Comparison of ENCODE assay signal across 9 mouse cellular contexts in genomic region chr10:9117134-9117533, GRCm38 (mm10).
DNase-seq lines count a peak whose midpoint lies in the region; ATAC-seq and TF ChIP-seq lines count a peak whose summit lies in the region.
"Had no signal": no experiment of that assay in that cellular context is flagged by ENCODE, and none has a peak within 500 bp of the region (broad histone marks: within the 10 kb centered on the region; RNA-seq: fewer than 3 reads in every experiment).

No protein-coding gene starts in this region.

- H3K9ac ChIP-seq in limb, embryonic 14.5 days (ENCODE audit: low read depth, low read length, severe bottlenecking) = no peak overlapping the region

- TF ChIP-seq CTCF in testis, adult 2 months (IDR thresholded peaks at IDR 0.05; ENCODE audit: control insufficient read depth, insufficient read depth, insufficient replicate concordance, low read depth, low read length) = no peak

- no peak for ATAC-seq in limb, embryonic 14.5 days (ENCODE audit: low FRiP score, low read depth)
- ATAC-seq in activated CD4-positive, CD25-positive, alpha-beta regulatory T cell, adult 4 months = no peak

- H3K27me3 ChIP-seq in testis, adult 2 months (ENCODE audit: control insufficient read depth, insufficient read depth, low read length) = no peaks in the 10 kb centered on the region
- H3K27me3 ChIP-seq in limb, embryonic 14.5 days (ENCODE audit: control insufficient read depth, insufficient read depth, low read length) = no peaks in the 10 kb centered on the region

- no peaks in the 10 kb centered on the region for H3K9me3 ChIP-seq in limb, embryonic 14.5 days (ENCODE audit: control insufficient read depth, low read length)

- no peaks in the 10 kb centered on the region for H3K36me3 ChIP-seq in testis, adult 2 months (ENCODE audit: control insufficient read depth, insufficient read depth, low read length)
- no peaks in the 10 kb centered on the region for H3K36me3 ChIP-seq in limb, embryonic 14.5 days (ENCODE audit: control insufficient read depth, insufficient read depth, low read length)

- 89% methylated on average over 7 of the region's 7 CpGs for WGBS in limb, embryonic 14.5 days

- peak; percentile 51 for DNase-seq in heart, adult 11 months
- DNase-seq in heart, postnatal 4 days = no peak
- no peak for DNase-seq in testis, postnatal 10 days (ENCODE audit: low spot score)
- no peak for DNase-seq in limb, embryonic 14.5 days (ENCODE audit: low spot score)
- DNase-seq in spleen, postnatal 14 days (ENCODE audit: low spot score in 2 of 2) = no peak
- no peak for DNase-seq in spleen, adult 18-20 months
- DNase-seq: layer of hippocampus, adult 9-11 months had no signal

- H3K4me2 ChIP-seq in limb, embryonic 14.5 days (replicated peaks; ENCODE audit: low read depth, low read length, severe bottlenecking) = 0 out of 2 replicates have a peak overlapping the region, but pooled peaks have one; percentile 8

- no peak for TF ChIP-seq POLR2A in testis, adult 2 months (IDR thresholded peaks at IDR 0.05; ENCODE audit: control insufficient read depth, low read depth, low read length)
- TF ChIP-seq POLR2A in limb, embryonic 14.5 days (IDR thresholded peaks at IDR 0.05; ENCODE audit: borderline replicate concordance, extremely low read depth, insufficient read depth, insufficient read length) = no peak

- H3K4me1 ChIP-seq in testis, adult 2 months (ENCODE audit: control insufficient read depth, insufficient read depth, low read length) = no peaks in the 10 kb centered on the region; the same call in 1 of the 2 replicates
- no peaks in the 10 kb centered on the region for H3K4me1 ChIP-seq in limb, embryonic 14.5 days (ENCODE audit: control insufficient read depth, insufficient read depth, low read length)

- H3K27ac ChIP-seq in testis, adult 2 months (ENCODE audit: control insufficient read depth, insufficient read depth, low read depth, low read length) = no peak overlapping the region
- no peak overlapping the region for H3K27ac ChIP-seq in limb, embryonic 14.5 days (replicated peaks; ENCODE audit: low read depth, low read length)

- peak overlapping the region; percentile 1; the same call in 1 of the 2 replicates for H3K4me3 ChIP-seq in testis, adult 2 months (ENCODE audit: control insufficient read depth, low read depth, low read length)
- H3K4me3 ChIP-seq in limb, embryonic 14.5 days (replicated peaks; ENCODE audit: low read length) = no peak overlapping the region
